Mouse (Mus musculus) kidney, adult 9 months (tissue): ENCODE measurements around the gene Mfn1.
A peak's percentile ranks its signal among the peaks of the same experiment; 100 is the strongest.

Experiments
- DNase-seq: peaks from one replicate; pipeline ENCODE4 v3.0.0; 2022

The Mfn1 gene

DNA sequence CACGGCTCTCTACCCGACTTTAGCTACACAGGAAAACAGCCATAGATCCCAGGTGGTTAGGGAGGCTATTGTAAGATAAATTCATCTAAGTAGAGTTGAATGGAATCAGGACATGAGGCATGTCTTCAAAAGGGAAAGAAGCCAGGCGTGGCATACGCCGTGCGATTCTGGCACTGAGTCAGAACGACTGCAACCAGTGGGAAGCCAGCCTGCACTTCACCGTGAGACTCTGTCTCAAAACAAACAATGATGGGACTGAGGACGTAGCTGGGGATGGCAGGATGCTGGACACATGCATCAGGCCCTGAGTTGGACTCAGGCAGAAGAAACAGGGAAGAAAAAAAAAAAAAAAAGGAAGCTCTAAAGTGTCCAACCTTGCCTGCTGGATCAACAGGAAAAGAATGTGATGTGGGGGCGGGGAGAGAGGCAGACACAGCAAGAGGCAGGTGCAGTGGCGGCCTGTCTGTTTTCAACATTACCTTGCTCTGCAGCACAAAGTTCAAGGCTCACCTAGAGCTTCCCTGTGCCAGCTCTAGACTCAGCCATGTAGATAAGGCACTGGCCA, 82.4 kb downstream of the Mfn1 start:
- no peak for DNase-seq

DNA sequence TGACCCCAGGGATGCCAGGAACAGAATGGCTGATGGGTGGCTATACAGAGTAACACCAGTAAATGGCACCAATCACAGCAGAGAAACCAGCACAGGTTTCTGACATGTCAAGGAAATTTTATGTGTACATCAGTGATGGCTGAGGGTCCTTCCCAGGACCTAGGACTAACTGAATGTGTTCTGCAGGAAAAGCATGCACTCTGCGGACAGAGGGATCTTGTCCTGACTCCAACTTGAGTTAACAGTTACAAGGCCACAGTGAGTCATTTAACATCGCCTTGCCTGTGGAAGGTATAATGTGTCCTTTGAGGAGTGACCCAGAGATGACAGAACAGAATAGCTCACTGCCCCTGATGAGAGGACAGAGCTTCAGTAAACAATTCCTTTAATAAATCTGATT, 85.5 kb downstream of the Mfn1 start:
- DNase-seq: no peak

DNA sequence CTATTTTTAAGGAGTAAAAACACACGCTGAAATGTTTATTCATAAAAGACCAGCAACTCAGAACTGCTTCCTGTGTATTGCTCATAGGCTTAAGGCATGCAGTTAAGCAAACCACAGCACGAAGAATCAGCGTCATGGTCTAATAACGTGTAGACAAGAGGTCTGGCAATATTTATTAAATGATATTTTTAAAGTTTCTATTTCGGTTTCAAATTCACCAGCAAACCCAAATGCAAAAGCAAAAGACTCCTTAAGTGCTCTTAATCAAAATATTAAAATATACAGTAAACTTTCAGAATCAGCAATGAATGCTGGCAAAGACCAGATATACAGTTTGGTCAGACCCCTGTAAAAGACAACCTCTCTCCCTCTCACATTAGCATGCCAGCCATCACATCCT, 86.1 kb downstream of the Mfn1 start:
- DNase-seq: no peak

DNA sequence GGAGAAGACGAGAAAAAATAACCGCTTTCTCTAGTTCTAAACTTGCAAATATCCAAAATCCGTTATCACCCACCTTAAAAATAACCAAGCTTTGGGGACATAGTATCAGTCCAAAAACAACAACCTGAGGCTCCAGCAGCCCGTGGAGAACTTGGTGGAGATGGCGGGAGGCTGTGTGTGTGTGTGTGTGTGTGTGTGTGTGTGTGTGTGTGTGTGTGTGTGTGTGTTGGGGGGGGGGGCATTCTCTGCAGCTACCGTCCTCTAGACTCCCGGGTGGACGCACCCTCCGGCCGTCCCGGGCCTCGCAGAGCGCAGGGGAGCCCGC, 86.7 kb downstream of the Mfn1 start:
- no peak for DNase-seq

DNA sequence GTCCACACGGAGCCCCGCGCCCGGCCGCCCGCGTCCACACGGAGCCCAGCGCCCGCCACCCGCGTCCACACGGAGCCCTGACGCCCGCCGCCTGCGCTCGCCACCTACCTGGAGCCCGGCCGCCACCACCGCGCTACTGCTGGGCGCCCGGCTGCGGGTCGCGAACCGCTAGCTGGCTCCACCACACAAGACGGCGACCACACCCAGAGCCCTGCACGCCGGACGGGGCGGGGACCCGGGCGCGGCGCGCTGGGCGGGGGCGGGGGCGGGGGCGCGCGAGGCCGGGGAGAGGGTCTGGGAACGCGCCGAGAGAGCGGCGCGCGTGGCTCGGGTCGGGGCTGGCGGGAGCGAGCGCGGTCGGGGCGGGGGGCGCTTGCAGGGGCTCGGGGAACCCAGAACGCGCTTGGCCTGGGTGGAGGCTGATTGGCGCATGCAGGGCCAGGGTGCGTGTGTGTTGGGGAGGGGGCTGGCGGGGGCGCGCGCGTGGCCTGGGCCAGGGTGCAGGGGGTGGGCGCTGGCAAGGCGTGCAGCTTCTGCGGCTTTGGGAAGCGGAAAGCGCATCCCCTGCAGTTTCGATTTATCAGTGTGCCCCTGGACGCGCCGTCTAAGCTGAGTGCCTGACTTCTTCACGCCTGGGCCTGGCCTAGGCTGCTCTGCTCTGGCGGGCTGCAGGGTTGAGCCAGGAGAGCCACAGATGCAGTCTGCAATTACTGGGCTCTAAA, 87.2 kb downstream of the Mfn1 start, which contains the start of gene Gnb4:
Gene Gnb4, minus strand, starts transcription at position 255 of the 722 bp plus-strand sequence.
- peak; percentile 21 for DNase-seq

DNA sequence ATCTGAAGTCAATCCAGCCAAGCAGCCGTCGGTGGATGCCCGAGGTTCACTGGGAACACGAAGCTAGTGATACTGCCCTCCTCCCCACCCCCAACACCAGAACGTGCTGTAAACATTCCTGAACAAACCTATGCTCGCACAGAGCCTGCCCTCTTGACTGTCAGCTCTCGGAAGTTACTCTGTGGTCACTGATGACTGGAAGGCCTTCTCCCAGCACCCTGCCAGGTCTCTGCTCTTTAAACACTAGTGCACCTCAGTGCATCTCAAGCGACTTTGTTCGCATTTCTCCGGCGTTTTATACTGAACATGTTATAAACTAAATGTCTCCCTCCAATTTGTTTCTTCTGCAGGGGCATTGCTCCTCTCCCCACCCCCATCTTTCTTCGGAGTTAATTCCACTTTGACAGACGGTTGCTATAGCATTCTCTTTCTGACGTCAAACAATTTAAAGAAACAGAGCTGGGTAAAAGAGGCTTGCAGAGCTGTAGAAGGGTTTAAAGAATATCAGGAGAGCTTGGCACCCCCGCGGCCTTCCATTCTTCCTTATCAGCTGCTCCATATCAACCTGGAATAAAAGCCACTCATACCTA, 87.9 kb downstream of the Mfn1 start:
- DNase-seq: no peak

DNA sequence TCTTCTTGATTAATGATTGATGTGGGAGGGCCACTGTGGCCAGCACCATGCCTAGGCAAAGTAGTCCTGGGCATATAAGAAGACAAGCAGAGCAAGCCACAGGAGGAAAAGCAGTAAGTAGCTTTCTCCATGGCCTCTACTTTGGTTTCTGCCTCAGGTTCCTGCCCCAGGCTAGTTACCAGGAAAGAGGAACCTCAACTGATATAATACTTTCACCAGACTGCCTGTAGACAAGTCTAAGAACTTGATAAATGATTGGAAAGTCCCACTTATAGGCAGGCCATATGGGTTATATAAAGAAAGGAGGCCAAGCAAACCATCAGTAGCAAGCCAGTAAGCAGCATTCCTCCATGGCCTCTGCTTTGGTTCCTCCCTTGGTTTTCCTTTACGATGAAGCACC, 92.4 kb downstream of the Mfn1 start:
- no peak for DNase-seq

DNA sequence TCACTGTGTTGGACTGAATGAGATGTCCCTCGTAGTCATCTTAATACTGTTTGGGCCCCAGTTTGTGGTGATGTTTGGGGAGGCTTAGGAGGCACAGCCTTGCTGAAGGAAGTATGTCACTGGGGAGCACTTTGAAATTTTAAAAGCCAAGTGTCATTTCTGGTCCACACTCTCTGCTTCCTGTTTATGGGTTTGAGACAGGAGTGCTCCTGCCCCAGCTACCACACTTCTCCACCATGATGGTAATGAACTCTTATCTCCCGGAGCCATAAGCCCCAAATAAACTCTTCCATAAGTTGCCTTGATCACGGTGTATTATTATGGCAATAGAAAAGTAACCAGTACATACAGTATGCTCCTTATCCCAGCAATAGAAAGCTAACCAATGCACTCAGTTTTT, 92.8 kb downstream of the Mfn1 start:
- no peak for DNase-seq

DNA sequence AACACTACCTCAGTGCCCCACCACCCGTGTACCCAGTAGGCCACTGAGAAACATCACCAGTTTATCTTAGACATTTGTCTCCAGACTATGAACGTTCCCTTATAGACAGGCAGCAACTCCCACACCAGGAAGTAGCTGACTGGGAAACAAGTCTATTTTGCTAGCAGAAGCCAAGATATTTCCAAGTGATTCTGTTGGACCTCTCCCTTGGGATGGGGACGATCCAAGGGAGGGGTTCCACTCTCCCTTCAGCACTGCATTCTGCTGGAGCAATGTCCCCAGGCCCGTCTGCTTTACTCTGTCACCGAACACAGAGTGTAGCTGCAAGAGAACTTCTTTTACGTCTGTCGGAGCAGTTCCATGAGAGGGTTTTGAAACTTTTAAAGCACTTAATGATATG, 98.9 kb downstream of the Mfn1 start:
- DNase-seq: no peak
